Mouse (Mus musculus) neural tube, embryonic 13.5 days (tissue): Measurements from ENCODE around the gene BC051019. TPM values are rescaled to one million over a fixed set of nuclear protein-coding genes. Genes with fewer than 3 reads are reported as not detected.

Source experiments
- ATAC-seq: fragments of 200-750 bp; cut with Nextera tagmentation; 2 replicates; pipeline ENCODE4 v1.8.0; 2017; ENCODE audit warnings: low read depth, mild to moderate bottlenecking, moderate TSS enrichment, moderate library complexity
- H3K27ac ChIP-seq: fragments of 300-500 bp; sonication (generic); replicated peaks from 2 replicates; pipeline ENCODE4 v1.5.1; 2015; ENCODE audit warnings: moderate library complexity, mild to moderate bottlenecking, inconsistent platforms
- H3K27me3 ChIP-seq: fragments of 300-500 bp; sonication (generic); 2 replicates; pipeline ENCODE4 v1.6.1; 2015; ENCODE audit warnings: mild to moderate bottlenecking, inconsistent platforms
- H3K36me3 ChIP-seq: fragments of 300-500 bp; sonication (generic); 2 replicates; pipeline ENCODE4 v1.6.1; 2015; ENCODE audit warnings: mild to moderate bottlenecking, inconsistent platforms
- H3K4me1 ChIP-seq: fragments of 300-500 bp; sonication (generic); replicated peaks from 2 replicates; pipeline ENCODE4 v1.6.1; 2015; ENCODE audit warnings: inconsistent platforms
- H3K4me2 ChIP-seq: fragments of 300-500 bp; sonication (generic); 2 replicates; pipeline ENCODE4 v1.6.1; 2015; ENCODE audit warnings: inconsistent platforms, mild to moderate bottlenecking, moderate library complexity
- H3K4me3 ChIP-seq: fragments of 300-500 bp; sonication (generic); 2 replicates; pipeline ENCODE4 v1.5.1; 2015; ENCODE audit warnings: mild to moderate bottlenecking, inconsistent platforms
- H3K9ac ChIP-seq: fragments of 300-500 bp; sonication (generic); 2 replicates; pipeline ENCODE4 v1.6.1; 2015; ENCODE audit warnings: moderate library complexity, mild to moderate bottlenecking, inconsistent platforms
- H3K9me3 ChIP-seq: fragments of 300-500 bp; sonication (generic); 2 replicates; pipeline ENCODE4 v1.6.1; 2016; ENCODE audit warnings: inconsistent platforms
- WGBS: fragments of 180-500 bp; shearing (Covaris S2); methylation state at CpG from one replicate; pipeline ENCODE4 v1.1.7; 2015; 5-methylcytosine and 5-hydroxymethylcytosine counted together
- polyA plus RNA-seq: library from polyadenylated mRNA; unstranded; fragments of >200 nt; fragmentation: Nextera tagmentation; extraction: Ambion mirVana; gene quantifications from 2 replicates; pipeline ENCODE4 v1.2.1, GENCODE M21; 2015

The BC051019 gene
- polyA plus RNA-seq, 1 experiment from 2014 or later: 0.17 TPM

DNA sequence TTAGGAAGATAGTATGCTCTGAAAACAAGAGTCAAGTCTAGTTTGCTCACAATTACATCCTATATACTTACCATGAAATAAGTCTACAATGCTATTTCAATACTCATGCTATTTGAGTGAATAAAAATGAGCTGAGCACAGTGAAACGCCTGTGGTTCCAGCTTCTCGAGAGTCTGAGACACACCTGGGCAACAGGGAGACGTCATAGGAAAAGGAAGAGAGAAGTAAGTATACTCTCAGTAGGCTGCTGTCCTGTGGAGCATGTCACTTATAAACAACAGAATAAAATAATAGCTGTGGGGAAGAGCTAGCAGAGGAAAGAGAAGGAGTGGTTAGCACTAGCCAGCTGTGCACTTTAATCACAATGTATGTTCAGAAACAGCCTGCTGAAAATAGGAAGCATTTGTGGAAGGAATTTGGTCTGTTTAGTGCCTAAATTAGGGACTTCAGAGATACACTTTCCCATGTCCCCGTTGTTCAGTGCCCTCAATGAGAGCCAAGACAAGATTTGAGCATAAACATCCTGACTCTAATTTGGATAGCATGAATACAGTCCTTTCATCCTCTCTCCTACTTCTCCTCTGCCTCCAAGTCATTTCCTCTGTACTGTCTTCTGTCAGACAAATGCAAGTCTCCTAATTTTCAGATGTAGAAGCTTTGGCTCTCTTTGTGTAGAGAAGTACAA lies 48.6 kb downstream of the BC051019 start:
- Histone ChIP-seq H3K9me3 (no peaks in the 10 kb centered on the region), H3K4me2 (no peak overlapping the region), H3K9ac (no peak overlapping the region), H3K27ac (no peak overlapping the region), H3K4me1 (peaks cover 15% of the 10 kb centered on the region), H3K36me3 (no peaks in the 10 kb centered on the region), H3K4me3 (no peak overlapping the region), H3K27me3 (no peaks in the 10 kb centered on the region)
- WGBS: 69% methylated on average over 4 of the region's 4 CpGs
- no peak for ATAC-seq

DNA sequence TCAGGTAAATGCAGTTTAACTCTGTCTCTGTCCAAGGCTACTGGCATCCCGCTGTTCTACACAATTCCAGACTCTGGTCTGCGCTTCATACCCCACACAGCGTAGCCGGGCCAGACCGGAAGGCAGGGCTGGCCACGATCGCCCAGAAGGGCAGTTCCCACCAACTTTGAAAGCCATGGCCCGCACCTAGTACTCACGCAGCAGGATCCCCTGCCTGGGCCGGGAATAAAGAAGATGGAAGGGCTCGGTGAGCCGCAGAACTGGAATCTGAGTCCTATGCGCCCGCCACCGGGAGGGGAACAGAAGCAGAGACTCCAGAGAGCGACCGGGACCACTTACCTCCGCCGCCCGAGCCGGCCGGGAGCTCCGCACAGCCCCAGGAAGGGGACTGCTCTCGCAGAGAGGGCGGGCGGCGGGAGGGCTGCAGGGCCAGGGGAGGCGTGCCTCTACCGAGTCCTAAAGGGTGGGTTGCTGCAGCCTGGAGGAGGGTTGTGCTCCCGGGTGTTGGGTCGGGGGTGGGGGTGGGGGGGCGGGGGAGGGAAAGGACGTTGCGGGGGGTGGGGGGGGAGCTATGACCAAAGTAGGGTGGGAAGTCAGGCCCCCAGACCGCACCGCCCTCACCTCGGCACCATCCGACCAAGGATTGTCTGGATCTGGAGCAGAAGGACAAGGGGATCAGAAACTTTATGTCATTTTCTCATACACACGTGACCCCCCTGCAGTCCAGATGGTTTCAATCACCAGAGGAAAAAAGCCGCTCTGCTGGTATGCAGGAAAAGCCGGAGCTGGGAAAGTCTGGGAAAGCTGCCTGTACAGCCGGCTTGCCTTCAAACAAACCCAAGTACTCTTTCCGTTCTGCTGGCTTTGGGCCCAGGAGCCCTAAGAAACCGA lies 51.8 kb downstream of the BC051019 start:
- H3K36me3 ChIP-seq: no peaks in the 10 kb centered on the region
- peak; percentile 96 for ATAC-seq
- peak overlapping the region; percentile 90 for H3K4me2 ChIP-seq
- H3K27me3 ChIP-seq: no peaks in the 10 kb centered on the region
- H3K4me3 ChIP-seq: peak overlapping the region; percentile 62
- under 1% methylated on average over 40 of the region's 44 CpGs for WGBS
- peak overlapping the region; percentile 85 for H3K27ac ChIP-seq
- H3K9me3 ChIP-seq: no peaks in the 10 kb centered on the region
- peaks cover 15% of the 10 kb centered on the region for H3K4me1 ChIP-seq
- H3K9ac ChIP-seq: peak overlapping the region; percentile 80

DNA sequence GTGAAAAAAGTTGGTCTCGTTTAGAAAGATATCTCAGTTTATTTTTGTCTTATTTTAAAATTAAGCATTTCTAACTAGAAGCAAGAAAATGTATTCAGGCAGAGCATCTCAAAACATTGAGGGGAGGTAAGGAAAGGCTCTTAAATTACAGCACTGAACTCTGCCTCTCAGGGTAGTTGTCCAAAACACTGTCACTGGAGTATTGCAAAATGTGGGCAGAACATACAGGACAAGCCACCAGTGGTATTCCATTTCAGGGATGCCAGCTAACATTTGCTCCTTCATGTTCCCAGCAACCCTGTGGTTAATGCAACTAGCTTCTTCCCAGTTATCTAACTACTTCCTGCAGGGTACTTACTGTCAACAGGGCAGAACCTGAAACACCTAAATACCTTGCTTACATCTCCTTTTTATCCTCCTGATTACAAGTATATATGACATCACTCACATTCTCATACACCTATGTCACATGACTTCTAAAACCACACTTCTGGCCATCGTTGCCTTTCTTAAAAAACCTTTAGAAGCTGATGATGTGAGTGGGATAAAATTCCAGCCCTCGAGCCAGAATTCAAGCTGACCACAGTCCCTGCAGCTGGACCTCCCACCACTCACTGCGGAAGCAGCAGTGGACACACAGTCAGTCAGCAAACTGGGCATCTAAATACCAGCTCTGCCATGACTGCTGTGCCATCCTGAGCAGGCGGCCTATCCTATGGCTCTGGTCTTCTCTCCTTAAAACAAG lies 54.1 kb downstream of the BC051019 start:
- H3K4me1 ChIP-seq: peaks cover 15% of the 10 kb centered on the region
- no peak overlapping the region for H3K27ac ChIP-seq
- 0 out of 2 replicates have a peak overlapping the region, but pooled peaks have one; percentile 26 for H3K9ac ChIP-seq
- no peaks in the 10 kb centered on the region for H3K27me3 ChIP-seq
- no peak overlapping the region for H3K4me3 ChIP-seq
- no peaks in the 10 kb centered on the region for H3K9me3 ChIP-seq
- ATAC-seq: no peak
- H3K4me2 ChIP-seq: peak overlapping the region; percentile 34
- 87% methylated on average over 5 of the region's 5 CpGs for WGBS
- no peaks in the 10 kb centered on the region for H3K36me3 ChIP-seq

DNA sequence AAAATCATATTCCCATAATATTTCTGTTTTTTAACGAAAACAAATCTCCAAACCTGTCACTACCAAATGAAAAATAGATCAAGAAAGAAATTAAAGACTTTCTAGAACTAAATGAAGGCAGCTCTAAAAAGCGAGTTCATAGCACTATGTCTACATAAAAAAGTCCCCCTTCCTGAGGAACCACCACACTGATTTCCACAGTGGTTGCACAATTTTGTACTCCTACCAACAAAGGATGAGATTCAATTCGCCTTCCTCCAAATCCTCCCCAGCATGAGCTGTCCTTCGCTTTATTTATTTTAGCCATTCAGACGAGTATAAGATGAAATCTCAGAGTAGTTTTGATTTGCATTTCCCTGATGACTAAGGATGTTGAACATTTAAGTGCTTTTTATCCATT lies 57.0 kb downstream of the BC051019 start:
- H3K27ac ChIP-seq: no peak overlapping the region
- ATAC-seq: no peak
- no peak overlapping the region for H3K9ac ChIP-seq
- H3K4me1 ChIP-seq: peaks cover 12% of the 10 kb centered on the region; the same call in 1 of the 2 replicates
- no peaks in the 10 kb centered on the region for H3K9me3 ChIP-seq
- H3K4me3 ChIP-seq: no peak overlapping the region
- no peak overlapping the region for H3K4me2 ChIP-seq
- no peaks in the 10 kb centered on the region for H3K36me3 ChIP-seq
- WGBS: 76% methylated on average over 5 of the region's 5 CpGs
- H3K27me3 ChIP-seq: no peaks in the 10 kb centered on the region

DNA sequence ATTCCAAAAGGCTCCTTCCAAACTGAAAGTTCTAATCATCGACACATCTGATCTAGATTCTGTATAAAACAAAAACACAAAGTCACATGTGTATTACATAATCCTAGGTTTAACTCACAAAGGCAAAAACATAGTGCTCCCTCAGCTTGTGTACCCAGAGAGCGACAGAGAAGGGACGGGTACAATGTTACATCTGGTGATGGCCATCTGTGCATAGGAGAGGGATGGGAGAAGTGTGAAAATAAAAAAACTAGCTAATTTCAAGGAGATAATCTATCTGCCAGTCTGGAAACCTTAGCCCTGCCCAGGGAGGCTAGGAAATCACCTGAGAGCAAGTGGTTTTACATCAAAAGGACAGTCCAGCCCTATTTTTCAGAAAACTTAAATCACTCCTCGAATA lies 61.0 kb downstream of the BC051019 start:
- H3K9me3 ChIP-seq: no peaks in the 10 kb centered on the region
- H3K9ac ChIP-seq: no peak overlapping the region
- H3K27me3 ChIP-seq: no peaks in the 10 kb centered on the region
- no peak overlapping the region for H3K27ac ChIP-seq
- WGBS: 89% methylated on average over 4 of the region's 4 CpGs
- ATAC-seq: no peak
- no peak overlapping the region for H3K4me2 ChIP-seq
- no peaks in the 10 kb centered on the region for H3K36me3 ChIP-seq
- H3K4me1 ChIP-seq: no peaks in the 10 kb centered on the region
- no peak overlapping the region for H3K4me3 ChIP-seq

Other genes starting within 250 kb of the BC051019 start
- 0.11 and 0.26 TPM in 2 replicates for gene Trim66, start 215.7 kb downstream of the BC051019 start, polyA plus RNA-seq
- 80.7 and 91.7 TPM in 2 replicates for gene Rpl27a, start 204.7 kb downstream of the BC051019 start, polyA plus RNA-seq
- gene St5, start 20.2 kb downstream of the BC051019 start, polyA plus RNA-seq: 30.0 and 35.5 TPM in 2 replicates
- gene Akip1, start 20.2 kb downstream of the BC051019 start, polyA plus RNA-seq: 12.2 and 14.0 TPM in 2 replicates
- 0.29 and 0.45 TPM in 2 replicates for gene Ascl3, start 7.9 kb upstream of the BC051019 start, polyA plus RNA-seq
- 106 and 119 TPM in 2 replicates for gene Tmem9b, start 29.0 kb upstream of the BC051019 start, polyA plus RNA-seq
- gene Nrip3, start 58.2 kb upstream of the BC051019 start, polyA plus RNA-seq: 4.7 and 5.0 TPM in 2 replicates
- 4.4 and 4.6 TPM in 2 replicates for gene Scube2, start 141.8 kb upstream of the BC051019 start, polyA plus RNA-seq
- 42.2 and 42.5 TPM in 2 replicates for gene Dennd5a, start 236.6 kb upstream of the BC051019 start, polyA plus RNA-seq